Mouse (Mus musculus) lung, postnatal 0 days (tissue): ENCODE measurements around the gene Gtpbp1. TPM values are rescaled to one million over a fixed set of nuclear protein-coding genes. Genes with fewer than 3 reads are reported as not detected.

Experiments
- ATAC-seq: fragments of 200-750 bp; cut with Nextera tagmentation; 2 replicates; pipeline ENCODE4 v1.8.0; 2017; ENCODE audit warnings: moderate library complexity
- DNase-seq: peaks from one replicate; pipeline ENCODE4 v3.0.0-alpha.2; 2016; ENCODE audit warnings: low spot score
- H3K27ac ChIP-seq: fragments of 300-500 bp; sonication (generic); 2 replicates; pipeline ENCODE4 v1.5.1; 2014; ENCODE audit warnings: antibody characterized with exemption, mild to moderate bottlenecking, low read length, mixed read lengths
- H3K27me3 ChIP-seq: fragments of 300-500 bp; sonication (generic); replicated peaks from 2 replicates; pipeline ENCODE4 v1.6.1; 2014; ENCODE audit warnings: low read length, mixed read lengths; ENCODE audit not compliant: insufficient read depth
- H3K36me3 ChIP-seq: fragments of 300-500 bp; sonication (generic); 2 replicates; pipeline ENCODE4 v1.6.1; 2014; ENCODE audit warnings: low read length, mixed read lengths; ENCODE audit not compliant: insufficient read depth
- H3K4me1 ChIP-seq: fragments of 300-500 bp; sonication (generic); 2 replicates; pipeline ENCODE4 v1.6.1; 2014; ENCODE audit warnings: antibody characterized with exemption, low read depth, low read length, mixed read lengths; ENCODE audit not compliant: insufficient read depth
- H3K4me2 ChIP-seq: fragments of 300-500 bp; sonication (generic); replicated peaks from 2 replicates; pipeline ENCODE4 v1.6.1; 2014; ENCODE audit warnings: low read depth, mild to moderate bottlenecking, low read length, moderate library complexity, mixed read lengths
- H3K4me3 ChIP-seq: fragments of 300-500 bp; sonication (generic); 2 replicates; pipeline ENCODE4 v1.5.1; 2014; ENCODE audit warnings: low read depth, low read length
- H3K9ac ChIP-seq: fragments of 300-500 bp; sonication (generic); replicated peaks from 2 replicates; pipeline ENCODE4 v1.6.1; 2014; ENCODE audit warnings: low read depth, mild to moderate bottlenecking
- H3K9me3 ChIP-seq: fragments of 300-500 bp; sonication (generic); 2 replicates; pipeline ENCODE4 v1.6.1; 2016; ENCODE audit warnings: low read length, mixed read lengths
- CTCF ChIP-seq: IDR thresholded peaks from 2 replicates; pipeline ENCODE4 v1.5.1; 2016; ENCODE audit warnings: antibody characterized with exemption, mild to moderate bottlenecking
- EP300 ChIP-seq: IDR thresholded peaks from 2 replicates; pipeline ENCODE4 v1.6.1; 2016; ENCODE audit warnings: antibody characterized with exemption, mild to moderate bottlenecking, control low read depth
- WGBS: fragments of 180-500 bp; shearing (Covaris S2); extraction: QIAGEN DNeasy Blood & Tissue Kit; methylation state at CpG from one replicate; pipeline ENCODE4 v1.1.7; 2014; 5-methylcytosine and 5-hydroxymethylcytosine counted together
- polyA plus RNA-seq: library from polyadenylated mRNA; unstranded; fragments of >200 nt; fragmentation: Nextera tagmentation; extraction: Ambion mirVana; gene quantifications from 2 replicates; pipeline ENCODE4 v1.2.1, GENCODE M21; 2015

Gtpbp1 gene
- polyA plus RNA-seq, 1 experiment from 2014 or later = 16.9 TPM

GRCm38 (mm10) chr15:79708229-79708822, 17.7 kb downstream of the Gtpbp1 start:
- H3K4me2 ChIP-seq = no peak overlapping the region
- TF ChIP-seq EP300 (no peak), CTCF (no peak)
- peaks cover 20% of the 10 kb centered on the region; the same call in 1 of the 2 replicates for H3K36me3 ChIP-seq
- H3K4me3 ChIP-seq = no peak overlapping the region
- no peak overlapping the region for H3K27ac ChIP-seq
- ATAC-seq (no peak), DNase-seq (no peak)
- no peak overlapping the region for H3K9ac ChIP-seq
- no peaks in the 10 kb centered on the region for H3K4me1 ChIP-seq
- no peaks in the 10 kb centered on the region for H3K9me3 ChIP-seq
- no peaks in the 10 kb centered on the region for H3K27me3 ChIP-seq
- 90% methylated on average over 5 of the region's 5 CpGs for WGBS

GRCm38 (mm10) chr15:79715646-79716045, 25.0 kb downstream of the Gtpbp1 start:
- no peaks in the 10 kb centered on the region for H3K4me1 ChIP-seq
- no peak overlapping the region for H3K27ac ChIP-seq
- H3K4me3 ChIP-seq = no peak overlapping the region
- ATAC-seq = no peak
- TF ChIP-seq EP300 = no peak
- no peak for TF ChIP-seq CTCF
- no peaks in the 10 kb centered on the region for H3K27me3 ChIP-seq
- peaks cover 30% of the 10 kb centered on the region for H3K36me3 ChIP-seq
- WGBS = 89% methylated on average over 7 of the region's 7 CpGs
- no peaks in the 10 kb centered on the region for H3K9me3 ChIP-seq
- H3K9ac ChIP-seq = no peak overlapping the region
- no peak overlapping the region for H3K4me2 ChIP-seq
- DNase-seq = no peak

- Histone ChIP-seq H3K36me3 (peaks cover 29% of the 10 kb centered on the region), H3K4me2 (no peak overlapping the region), H3K9ac (no peak overlapping the region), H3K4me3 (no peak overlapping the region), H3K4me1 (no peaks in the 10 kb centered on the region), H3K27me3 (no peaks in the 10 kb centered on the region), H3K9me3 (no peaks in the 10 kb centered on the region), H3K27ac (no peak overlapping the region)
- 93% methylated on average over 6 of the region's 6 CpGs for WGBS
- ATAC-seq (no peak), DNase-seq (no peak)
- TF ChIP-seq EP300 = no peak
- no peak for TF ChIP-seq CTCF
Measured at GRCm38 (mm10) chr15:79716710-79717109, 26.1 kb downstream of the Gtpbp1 start.

- no peak overlapping the region for H3K9ac ChIP-seq
- H3K27ac ChIP-seq = no peak overlapping the region
- H3K4me1 ChIP-seq = no peaks in the 10 kb centered on the region
- no peak for ATAC-seq
- H3K4me3 ChIP-seq = no peak overlapping the region
- TF ChIP-seq CTCF = no peak
- no peak for TF ChIP-seq EP300
- no peak overlapping the region for H3K4me2 ChIP-seq
- no peak for DNase-seq
- H3K36me3 ChIP-seq = peaks cover 28% of the 10 kb centered on the region
- no peaks in the 10 kb centered on the region for H3K27me3 ChIP-seq
- no peaks in the 10 kb centered on the region for H3K9me3 ChIP-seq
- 91% methylated on average over 8 of the region's 8 CpGs for WGBS
Measured at GRCm38 (mm10) chr15:79720267-79720666, 29.6 kb downstream of the Gtpbp1 start.

- no peak for DNase-seq
- Histone ChIP-seq H3K4me3 (no peak overlapping the region), H3K9me3 (no peaks in the 10 kb centered on the region), H3K4me2 (no peak overlapping the region), H3K27me3 (no peaks in the 10 kb centered on the region), H3K4me1 (no peaks in the 10 kb centered on the region), H3K9ac (no peak overlapping the region), H3K27ac (no peak overlapping the region), H3K36me3 (peaks cover 30% of the 10 kb centered on the region)
- no peak for ATAC-seq
- TF ChIP-seq EP300 = no peak
- TF ChIP-seq CTCF = no peak
- WGBS = 86% methylated on average over 4 of the region's 4 CpGs
Measured at GRCm38 (mm10) chr15:79720796-79721195, 30.2 kb downstream of the Gtpbp1 start.

GRCm38 (mm10) chr15:79723439-79723838, 32.8 kb downstream of the Gtpbp1 start:
- H3K27me3 ChIP-seq = no peaks in the 10 kb centered on the region
- no peak overlapping the region for H3K4me3 ChIP-seq
- ATAC-seq (peak; percentile 36), DNase-seq (peak; percentile 76)
- H3K4me1 ChIP-seq = no peaks in the 10 kb centered on the region
- H3K27ac ChIP-seq = no peak overlapping the region
- peaks cover 40% of the 10 kb centered on the region for H3K36me3 ChIP-seq
- TF ChIP-seq CTCF = peak; percentile 68
- no peak for TF ChIP-seq EP300
- H3K9ac ChIP-seq = no peak overlapping the region
- no peaks in the 10 kb centered on the region for H3K9me3 ChIP-seq
- no peak overlapping the region for H3K4me2 ChIP-seq
- 27% methylated on average over 1 of the region's 1 CpGs for WGBS
